Mouse (Mus musculus) heart, postnatal 0 days (tissue): Measurements from ENCODE around the gene Rbbp7. TPM values are rescaled to one million over a fixed set of nuclear protein-coding genes. Genes with fewer than 3 reads are reported as not detected.
A peak's percentile ranks its signal among the peaks of the same experiment; 100 is the strongest.

Experiments
- ATAC-seq: fragments of 200-750 bp; cut with Nextera tagmentation; 2 replicates; pipeline ENCODE4 v1.8.0; 2017; ENCODE audit warnings: low read depth, moderate number of reproducible peaks, moderate library complexity; ENCODE audit not compliant: insufficient read depth
- DNase-seq: peaks from one replicate; pipeline ENCODE4 v3.0.0-alpha.2; 2016; ENCODE audit warnings: low spot score
- H3K27ac ChIP-seq: fragments of 300-500 bp; sonication (generic); 2 replicates; pipeline ENCODE4 v1.5.1; 2014; ENCODE audit warnings: low read depth, mild to moderate bottlenecking
- H3K27me3 ChIP-seq: fragments of 300-500 bp; sonication (generic); 2 replicates; pipeline ENCODE4 v1.6.1; 2014; ENCODE audit warnings: low read length, mixed read lengths; ENCODE audit not compliant: control insufficient read depth, insufficient read depth
- H3K36me3 ChIP-seq: fragments of 300-500 bp; sonication (generic); replicated peaks from 2 replicates; pipeline ENCODE4 v1.6.1; 2014; ENCODE audit warnings: low read length, mixed read lengths; ENCODE audit not compliant: control insufficient read depth, insufficient read depth
- H3K4me1 ChIP-seq: fragments of 300-500 bp; sonication (generic); 2 replicates; pipeline ENCODE4 v1.6.1; 2014; ENCODE audit warnings: antibody characterized with exemption; ENCODE audit not compliant: control insufficient read depth, insufficient read depth
- H3K4me2 ChIP-seq: fragments of 300-500 bp; sonication (generic); 2 replicates; pipeline ENCODE4 v1.6.1; 2014; ENCODE audit warnings: low read depth, mild to moderate bottlenecking, low read length, moderate library complexity
- H3K4me3 ChIP-seq: fragments of 300-500 bp; sonication (generic); 2 replicates; pipeline ENCODE4 v1.5.1; 2014; ENCODE audit warnings: low read depth, low read length
- H3K9ac ChIP-seq: fragments of 300-500 bp; sonication (generic); replicated peaks from 2 replicates; pipeline ENCODE4 v1.6.1; 2014; ENCODE audit warnings: low read depth, low read length, mixed read lengths
- H3K9me3 ChIP-seq: fragments of 300-500 bp; sonication (generic); replicated peaks from 2 replicates; pipeline ENCODE4 v1.6.1; 2016; ENCODE audit warnings: low read length; ENCODE audit not compliant: control insufficient read depth
- CTCF ChIP-seq: IDR thresholded peaks from 2 replicates; pipeline ENCODE4 v1.5.1; 2016; ENCODE audit warnings: antibody characterized with exemption, control low read depth, low read depth
- EP300 ChIP-seq: IDR thresholded peaks from 2 replicates; pipeline ENCODE4 v1.6.1; 2016; ENCODE audit warnings: antibody characterized with exemption, low read depth
- WGBS: fragments of 180-500 bp; shearing (Covaris S2); extraction: QIAGEN DNeasy Blood & Tissue Kit; methylation state at CpG from one replicate; pipeline ENCODE4 v1.1.7; 2014; 5-methylcytosine and 5-hydroxymethylcytosine counted together
- polyA plus RNA-seq: library from polyadenylated mRNA; unstranded; fragments of >200 nt; fragmentation: Nextera tagmentation; extraction: Ambion mirVana; gene quantifications from 2 replicates; pipeline ENCODE4 v1.2.1, GENCODE M21; 2015
- total RNA-seq: library from RNA; depleted of rRNA; stranded (reverse); fragments of >200 nt; gene quantifications from 2 replicates; pipeline ENCODE4 v1.2.3, GENCODE M21; 2014; ENCODE audit warnings: low replicate concordance

Rbbp7 gene
- total and polyA plus RNA-seq, 2 experiments from 2014 or later = 196 to 331 TPM

- Histone ChIP-seq H3K27ac (no peak overlapping the region), H3K36me3 (no peaks in the 10 kb centered on the region), H3K4me1 (no peaks in the 10 kb centered on the region), H3K4me3 (no peak overlapping the region), H3K9me3 (no peaks in the 10 kb centered on the region), H3K27me3 (no peaks in the 10 kb centered on the region), H3K9ac (no peak overlapping the region), H3K4me2 (no peak overlapping the region)
- DNase-seq = no peak
- WGBS = 83% methylated on average over 2 of the region's 2 CpGs
- ATAC-seq = no peak
- TF ChIP-seq EP300 (no peak), CTCF (no peak)
These were observed 7.8 kb upstream of the Rbbp7 start for GRCm38 (mm10) chrX:162752418-162752817.

DNA sequence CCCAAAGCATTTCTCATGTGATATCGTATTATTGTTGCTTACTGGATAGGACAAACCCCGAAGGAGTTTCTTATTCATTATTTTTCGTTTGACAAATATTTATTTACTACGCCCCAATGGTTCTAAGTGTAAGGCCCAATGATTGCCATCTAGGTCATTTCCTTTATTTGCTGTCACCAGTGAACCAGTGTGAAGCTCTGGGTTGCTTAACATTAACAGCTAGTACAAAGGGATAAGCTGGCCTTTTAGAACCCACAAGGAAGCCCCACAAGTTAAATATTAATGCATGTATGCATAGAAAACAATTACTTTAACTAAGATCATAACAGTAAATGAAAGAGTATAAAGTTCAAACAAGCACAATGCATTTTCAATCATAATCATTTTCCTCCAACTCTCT, 5.9 kb upstream of the Rbbp7 start:
- ATAC-seq (no peak), DNase-seq (no peak)
- no peak overlapping the region for H3K27ac ChIP-seq
- 80% methylated on average over 4 of the region's 4 CpGs for WGBS
- no peak overlapping the region for H3K4me2 ChIP-seq
- H3K9ac ChIP-seq = no peak overlapping the region
- H3K9me3 ChIP-seq = no peaks in the 10 kb centered on the region
- no peaks in the 10 kb centered on the region for H3K27me3 ChIP-seq
- TF ChIP-seq EP300 = no peak
- TF ChIP-seq CTCF = no peak
- no peaks in the 10 kb centered on the region for H3K36me3 ChIP-seq
- peaks cover 5% of the 10 kb centered on the region; the same call in 1 of the 2 replicates for H3K4me1 ChIP-seq
- no peak overlapping the region for H3K4me3 ChIP-seq

DNA sequence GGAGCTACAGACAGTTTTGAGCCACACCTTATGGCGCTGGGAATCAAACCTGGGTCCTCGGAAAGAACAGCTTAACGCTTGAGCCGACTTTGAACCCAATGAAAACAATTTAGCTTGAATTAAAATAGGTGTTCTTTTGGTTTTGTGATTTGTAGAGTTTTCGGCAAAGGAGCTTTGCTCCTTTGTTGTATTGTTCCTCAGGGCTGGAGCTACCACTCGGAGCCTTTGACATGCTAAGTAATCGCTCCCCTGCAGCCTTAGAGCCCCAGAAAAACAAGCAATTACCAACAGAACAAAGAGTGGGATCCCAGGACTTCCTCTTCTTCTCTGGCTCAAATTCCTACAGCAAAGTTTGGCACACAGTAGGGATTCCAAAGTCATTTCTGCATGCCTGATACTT, 4.1 kb upstream of the Rbbp7 start:
- Histone ChIP-seq H3K4me2 (no peak overlapping the region), H3K9ac (no peak overlapping the region), H3K27me3 (no peaks in the 10 kb centered on the region), H3K9me3 (no peaks in the 10 kb centered on the region), H3K4me1 (peaks cover 7% of the 10 kb centered on the region; the same call in 1 of the 2 replicates), H3K4me3 (no peak overlapping the region), H3K27ac (no peak overlapping the region), H3K36me3 (no peaks in the 10 kb centered on the region)
- TF ChIP-seq CTCF (no peak), EP300 (no peak)
- 59% methylated on average over 7 of the region's 7 CpGs for WGBS
- no peak for ATAC-seq
- DNase-seq = no peak

DNA sequence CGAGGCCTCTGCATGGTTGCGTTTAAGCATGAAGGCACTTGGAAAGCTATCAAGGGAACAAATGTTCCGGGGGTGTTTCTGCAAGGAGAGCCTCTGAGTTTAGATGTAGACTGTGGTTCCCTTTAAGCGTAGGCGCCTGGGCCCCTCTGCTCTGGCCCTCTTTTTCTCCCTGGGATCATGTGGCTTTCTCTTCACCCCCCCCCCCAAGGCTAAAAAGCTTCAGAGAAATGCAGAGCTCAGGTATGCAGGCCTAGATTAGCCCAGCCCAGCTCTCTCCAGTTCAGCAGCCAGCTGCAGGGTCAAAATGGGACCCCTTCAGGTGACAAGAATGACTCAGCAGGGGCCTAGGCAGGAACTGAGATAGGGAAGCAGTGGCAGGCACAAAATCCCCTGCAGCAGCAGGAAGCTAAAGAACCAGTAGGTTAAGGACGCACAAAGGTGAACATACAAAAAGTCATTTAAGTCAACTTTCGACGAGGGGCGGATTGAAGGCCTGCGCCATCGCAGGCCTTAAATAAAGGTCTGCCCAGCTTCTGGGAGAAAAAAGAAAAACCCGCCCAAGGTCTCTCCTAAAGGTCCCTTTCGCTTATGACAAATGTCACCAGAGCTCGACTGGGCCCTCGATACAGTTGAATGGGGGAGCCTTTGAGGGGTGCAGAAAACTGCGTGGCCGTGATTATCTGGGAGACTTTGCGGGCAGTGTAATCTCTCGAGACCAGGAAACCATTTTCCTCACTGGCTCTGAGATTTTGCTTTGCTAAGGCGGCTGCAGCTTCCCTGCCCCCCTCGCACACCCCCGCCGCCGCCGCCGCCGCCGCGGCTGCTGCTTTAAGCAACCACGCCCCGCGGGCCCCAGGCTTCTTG, 719 bp upstream of the Rbbp7 start:
- no peaks in the 10 kb centered on the region for H3K27me3 ChIP-seq
- H3K27ac ChIP-seq = peak overlapping the region; percentile 95
- peak; percentile 26 for DNase-seq
- H3K9ac ChIP-seq = peak overlapping the region; percentile 42; the same call in 1 of the 2 replicates
- peak overlapping the region; percentile 39 for H3K4me3 ChIP-seq
- 31% methylated on average over 21 of the region's 32 CpGs for WGBS
- peaks cover 7% of the 10 kb centered on the region; the same call in 1 of the 2 replicates for H3K4me1 ChIP-seq
- ATAC-seq = no peak
- H3K4me2 ChIP-seq = peak overlapping the region; percentile 60
- TF ChIP-seq EP300 = no peak
- no peak for TF ChIP-seq CTCF
- H3K36me3 ChIP-seq = no peaks in the 10 kb centered on the region
- H3K9me3 ChIP-seq = no peaks in the 10 kb centered on the region

DNA sequence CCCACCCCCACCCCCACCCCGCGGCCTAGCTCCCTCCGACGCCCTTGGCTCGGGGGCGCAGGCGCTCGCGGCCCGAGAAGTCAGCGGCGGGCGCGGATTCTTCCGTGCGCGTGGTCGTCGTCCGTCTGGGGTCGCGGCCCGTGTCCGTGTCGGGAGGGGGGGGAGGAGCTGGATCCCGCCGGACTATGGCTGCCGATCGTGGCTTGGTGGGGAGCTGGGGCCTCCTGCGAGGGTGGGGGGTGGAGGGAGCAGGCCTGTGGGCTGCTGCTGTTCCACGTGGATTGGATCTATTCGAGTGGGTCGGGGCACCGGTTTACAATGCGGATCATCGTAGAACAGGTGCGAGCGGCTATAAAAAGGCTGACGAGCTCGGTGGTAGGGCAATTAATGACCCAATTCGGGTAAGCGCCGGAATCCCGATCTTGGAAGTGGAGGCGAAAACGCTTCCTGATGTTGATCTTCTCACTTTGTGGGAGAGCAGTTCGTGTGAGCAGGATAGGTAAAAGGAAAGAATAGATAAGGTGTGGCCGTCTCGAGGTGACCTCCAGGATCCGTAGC, 835 bp downstream of the Rbbp7 start:
- DNase-seq = no peak
- H3K4me1 ChIP-seq = peaks cover 7% of the 10 kb centered on the region; the same call in 1 of the 2 replicates
- H3K27me3 ChIP-seq = no peaks in the 10 kb centered on the region
- peak overlapping the region; percentile 65 for H3K9ac ChIP-seq
- WGBS = 21% methylated on average over 32 of the region's 50 CpGs
- no peak for TF ChIP-seq EP300
- no peak for TF ChIP-seq CTCF
- peak overlapping the region; percentile 69 for H3K4me2 ChIP-seq
- peak overlapping the region; percentile 94 for H3K27ac ChIP-seq
- H3K4me3 ChIP-seq = peak overlapping the region; percentile 57
- no peaks in the 10 kb centered on the region for H3K9me3 ChIP-seq
- peak; percentile 3 for ATAC-seq
- no peaks in the 10 kb centered on the region; the same call in 1 of the 2 replicates for H3K36me3 ChIP-seq
